Mouse (Mus musculus) kidney, postnatal 25 days (tissue): Measurements from ENCODE around the gene Fgd6.
A peak's percentile ranks its signal among the peaks of the same experiment; 100 is the strongest.

Experiments used
- DNase-seq, 2 experiments: peaks; one replicate each; pipeline ENCODE4 v3.0.0; 2021; ENCODE audit warnings: mixed read lengths in 2 of 2

The Fgd6 gene

DNA sequence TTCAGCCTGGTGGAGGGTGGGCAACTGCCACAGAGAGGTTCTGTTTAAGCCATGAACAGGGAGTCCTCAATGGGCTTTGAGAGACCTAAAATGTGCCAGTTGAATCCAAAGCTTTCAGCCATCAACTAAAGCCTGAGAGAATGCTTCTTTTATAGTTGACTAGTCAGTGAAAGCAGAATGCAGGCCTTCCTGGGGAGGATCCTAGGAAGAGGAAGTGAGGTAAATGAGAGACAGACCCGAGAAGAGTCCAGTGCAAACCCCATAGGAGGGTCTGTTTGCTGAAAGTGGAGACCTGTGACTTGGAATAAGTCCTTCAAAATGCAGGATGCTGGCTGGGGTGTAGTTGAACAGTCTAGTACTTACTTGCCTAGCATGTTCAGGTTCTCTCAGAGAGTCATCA is 11.2 kb downstream of the Fgd6 start:
- no peak for DNase-seq

DNA sequence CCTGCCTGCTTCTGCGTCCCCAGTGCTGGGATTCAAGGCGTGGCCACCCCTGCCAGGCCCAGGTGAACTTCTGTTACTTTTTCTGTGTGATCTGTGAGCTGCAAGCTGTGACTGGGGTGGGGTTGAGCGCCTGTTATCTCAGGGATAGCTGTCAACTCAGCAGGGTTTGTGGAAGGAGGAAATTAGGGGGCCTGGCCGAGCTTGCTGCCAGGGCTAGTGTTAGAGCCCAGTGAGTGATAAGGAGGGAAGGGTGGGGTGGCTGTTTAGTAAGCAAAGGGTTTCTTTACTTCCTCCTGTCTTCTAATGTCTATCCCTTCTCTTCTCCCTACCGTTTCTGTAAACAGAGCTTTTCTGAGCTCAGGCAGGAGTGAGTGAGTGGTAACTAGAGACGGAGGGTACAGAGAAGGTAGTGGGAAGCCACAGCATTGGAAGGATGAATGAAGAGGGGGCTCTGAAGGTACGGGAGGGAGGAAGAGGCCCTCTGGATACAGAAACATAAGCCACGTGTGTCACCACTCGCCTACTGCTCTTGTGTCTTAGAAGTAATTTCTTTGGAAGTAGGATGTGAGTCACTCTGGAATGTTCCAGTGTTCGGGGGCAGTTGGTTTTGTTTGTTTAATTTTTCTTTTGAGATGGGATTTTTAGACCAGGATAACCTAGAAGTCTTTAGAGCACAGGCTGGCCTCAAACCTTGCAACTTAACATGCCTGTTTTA is 12.2 kb downstream of the Fgd6 start:
- DNase-seq, result peak in 1 of 2 experiments; percentile 22

DNA sequence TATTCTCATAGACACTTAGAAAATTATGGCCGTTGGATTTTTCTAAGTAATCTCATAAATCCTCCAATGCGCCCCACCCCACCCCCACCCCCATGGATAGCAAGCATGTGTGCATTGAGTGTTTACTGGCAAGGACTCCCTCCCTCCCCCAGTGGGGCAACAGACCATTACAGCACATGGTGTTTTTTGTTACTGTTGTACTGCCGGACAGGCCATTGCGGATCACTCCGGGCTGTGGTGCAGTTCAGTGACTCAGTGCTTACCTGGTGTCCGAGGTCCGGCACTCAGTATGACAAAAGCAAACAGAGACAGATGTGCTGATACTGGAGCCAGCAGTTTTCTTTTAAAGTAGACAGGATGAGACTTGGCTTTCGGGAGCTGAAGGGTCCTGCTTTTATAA is 13.3 kb downstream of the Fgd6 start:
- DNase-seq, result no peak

DNA sequence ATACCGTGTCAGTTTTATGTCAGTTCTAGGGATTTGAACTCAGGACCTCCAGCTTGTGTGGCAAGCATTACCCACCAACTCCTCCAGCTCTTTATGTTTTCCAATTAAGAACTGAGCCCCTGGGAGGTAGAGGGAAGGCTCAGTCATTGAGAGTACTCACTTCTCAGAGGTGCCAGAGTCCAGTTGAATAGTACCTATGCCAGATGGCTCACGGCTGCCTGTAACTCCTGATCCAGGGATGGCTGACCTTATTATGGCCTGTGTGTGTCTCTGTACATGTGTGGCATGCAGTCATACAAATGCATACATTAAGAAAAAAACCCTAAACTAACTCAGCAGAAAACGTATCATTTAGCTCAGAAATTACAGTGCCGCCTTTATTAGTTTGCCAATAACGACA is 14.9 kb downstream of the Fgd6 start:
- DNase-seq, result no peak

DNA sequence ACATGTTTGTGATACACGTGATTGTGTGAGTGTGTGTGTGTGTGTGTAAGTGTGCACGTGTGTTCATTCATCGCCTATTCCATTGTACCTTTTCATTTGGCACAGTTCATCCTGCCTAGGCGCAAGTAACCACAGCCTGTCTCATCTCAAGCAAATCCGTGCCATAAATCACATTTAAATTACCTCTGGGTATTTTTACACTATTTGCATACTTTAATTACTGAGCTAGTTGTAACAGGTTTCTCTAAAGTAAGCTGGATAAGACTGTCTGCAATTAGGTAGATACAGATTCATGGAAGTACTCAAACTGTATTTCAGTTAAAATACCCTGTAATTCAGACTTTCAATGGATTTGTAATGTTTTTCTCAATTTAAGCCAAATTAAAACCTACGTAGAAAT is 20.7 kb downstream of the Fgd6 start:
- no peak for DNase-seq

DNA sequence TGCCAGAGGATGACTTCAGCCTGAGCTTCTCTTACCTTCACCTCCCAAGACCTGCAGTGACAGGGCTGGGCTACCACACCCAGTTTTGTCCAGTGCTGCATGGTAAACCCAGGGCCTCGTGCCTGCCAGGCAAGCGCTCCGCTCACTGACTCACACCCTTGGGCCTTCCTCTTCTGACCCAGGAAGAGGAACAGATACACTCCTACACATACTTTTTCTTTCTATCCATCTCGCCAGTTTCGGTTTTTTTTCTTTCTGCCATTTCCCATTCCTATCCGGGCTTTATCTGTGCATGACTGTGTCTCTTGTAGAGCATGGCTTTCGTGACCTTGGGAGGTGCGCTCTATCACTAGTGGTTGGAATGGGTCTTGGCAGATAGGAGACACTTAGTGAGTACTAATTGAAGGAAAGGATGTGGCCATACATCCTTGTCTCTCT is 23.8 kb downstream of the Fgd6 start:
- DNase-seq, result no peak

DNA sequence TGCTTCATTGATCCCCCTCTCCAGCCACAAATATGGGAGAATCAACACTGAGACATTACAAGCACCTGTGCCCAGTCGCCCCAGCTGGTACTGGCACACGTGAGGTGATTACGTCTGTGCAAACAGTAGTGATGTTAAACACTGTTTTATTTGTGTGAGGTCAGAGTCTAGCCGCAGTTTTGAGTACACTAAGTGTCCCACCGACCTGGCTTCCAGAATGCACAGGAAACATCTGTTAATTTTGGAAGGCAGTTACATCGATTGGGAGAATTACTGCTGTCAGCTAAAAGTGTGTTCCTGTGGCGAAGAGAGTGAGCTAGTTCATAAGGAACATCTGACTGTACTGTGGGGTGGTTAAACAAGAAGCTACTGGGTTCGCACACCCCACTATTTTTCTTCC is 24.4 kb downstream of the Fgd6 start:
- DNase-seq, result no peak

DNA sequence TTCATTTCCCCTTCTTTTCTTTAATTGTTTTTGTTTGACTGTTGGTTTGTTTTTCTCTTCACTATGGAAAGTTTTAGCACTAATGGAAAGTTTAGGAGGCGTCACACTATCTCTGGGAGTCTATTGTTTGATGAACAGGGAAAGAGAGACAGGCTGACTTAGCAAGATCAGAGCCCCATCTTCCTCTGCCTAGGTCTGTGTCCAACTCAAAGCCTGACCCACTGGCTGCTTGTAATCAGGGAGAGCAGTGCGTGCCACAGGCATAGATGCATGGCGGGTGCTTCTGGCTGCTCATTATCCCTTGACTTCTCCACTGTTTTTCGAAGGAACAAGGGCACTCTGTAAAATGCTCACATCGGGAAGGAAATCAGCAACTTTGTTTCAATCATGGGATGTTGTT is 26.6 kb downstream of the Fgd6 start:
- no peak for DNase-seq

DNA sequence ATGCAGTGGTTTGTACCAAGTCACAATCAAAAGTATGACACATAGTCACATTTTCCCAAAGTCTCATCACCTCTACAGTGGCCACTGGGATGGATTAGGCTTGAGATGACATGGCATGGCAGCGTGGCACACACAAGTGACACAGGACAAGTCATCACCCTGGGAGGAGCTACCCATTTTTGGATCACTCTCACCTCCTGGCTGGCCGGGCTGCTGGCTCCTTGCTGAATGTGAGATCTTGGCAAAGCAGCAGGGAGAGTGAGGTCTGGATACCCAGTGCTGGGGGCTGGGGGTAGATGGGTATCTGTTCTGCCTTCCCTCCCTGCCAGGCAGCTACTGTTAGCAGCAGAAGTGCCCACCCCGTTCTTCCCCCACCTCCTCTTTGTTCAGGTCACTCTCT is 31.1 kb downstream of the Fgd6 start:
- no peak for DNase-seq

DNA sequence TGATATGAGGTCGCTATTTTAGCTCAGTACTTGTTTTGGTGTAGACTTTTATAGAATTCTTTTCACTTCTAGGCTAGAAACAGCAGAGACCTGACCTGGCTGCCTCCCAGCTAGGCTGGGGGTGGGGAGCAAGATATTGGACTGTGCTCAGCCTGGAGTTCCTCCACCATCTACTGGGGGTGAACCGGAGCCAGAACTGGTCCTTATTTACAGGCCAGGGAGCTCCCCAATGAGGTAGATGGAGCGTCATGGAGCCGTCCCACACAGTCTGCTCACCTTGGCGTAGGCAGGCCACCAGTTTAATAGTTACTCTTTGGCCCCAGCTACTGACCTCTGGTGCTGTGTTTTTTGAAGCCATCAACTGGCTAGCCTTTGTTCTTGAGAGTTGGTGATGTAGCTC is 32.9 kb downstream of the Fgd6 start:
- DNase-seq, result peak; percentile 39 to 52

DNA sequence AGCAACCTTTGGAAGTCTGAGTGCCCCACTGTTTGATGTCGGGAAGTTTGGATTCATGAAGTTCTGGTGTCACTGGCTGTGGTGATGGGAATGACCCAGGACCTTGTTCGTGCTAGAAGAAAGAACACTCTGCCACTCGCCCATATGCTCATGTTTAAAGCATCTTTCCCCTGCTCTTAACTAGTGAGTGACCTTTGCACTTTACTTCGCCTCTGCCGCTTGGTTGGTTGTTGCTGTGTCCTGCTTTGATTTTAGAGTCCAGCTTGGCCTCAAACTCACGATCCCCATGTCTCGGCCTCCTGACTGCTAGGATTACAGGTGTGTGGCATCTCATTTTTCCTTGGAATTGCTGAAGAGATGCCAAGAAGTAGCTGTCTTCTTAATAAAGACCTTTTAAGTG is 35.8 kb downstream of the Fgd6 start:
- DNase-seq, result no peak

DNA sequence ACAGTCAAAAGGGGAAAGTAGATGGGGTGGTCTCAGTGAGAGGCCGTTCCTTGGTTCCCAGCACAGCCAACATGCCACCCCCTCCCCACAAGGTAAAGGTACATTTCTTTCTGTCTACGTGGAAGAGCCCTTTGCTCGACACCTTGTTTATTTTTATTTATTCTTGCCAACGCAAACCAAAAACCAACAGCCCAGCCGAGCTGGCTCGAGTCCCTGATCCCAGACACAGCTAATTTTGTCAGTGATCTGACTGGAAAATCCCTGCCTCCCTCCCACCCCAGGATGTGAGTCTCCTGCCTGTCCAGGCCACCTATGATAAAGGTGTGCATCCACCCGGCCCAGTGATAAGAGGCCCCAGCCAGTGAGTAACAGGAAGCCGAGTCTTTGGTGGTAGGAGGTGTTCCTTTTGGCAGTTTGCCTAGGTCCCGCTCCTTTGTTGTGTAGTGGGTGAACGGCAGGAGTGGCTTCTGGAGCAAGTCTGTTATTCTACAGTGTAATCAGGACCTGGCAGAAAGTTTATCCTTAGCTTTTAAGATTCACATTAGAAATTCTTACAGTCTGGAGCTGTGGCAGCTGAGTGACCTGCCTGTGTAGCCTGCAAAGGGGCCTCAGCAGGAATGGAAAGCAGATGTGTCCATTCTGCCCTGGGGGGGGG is 36.6 kb downstream of the Fgd6 start:
- DNase-seq, result peak; percentile 66 to 79

DNA sequence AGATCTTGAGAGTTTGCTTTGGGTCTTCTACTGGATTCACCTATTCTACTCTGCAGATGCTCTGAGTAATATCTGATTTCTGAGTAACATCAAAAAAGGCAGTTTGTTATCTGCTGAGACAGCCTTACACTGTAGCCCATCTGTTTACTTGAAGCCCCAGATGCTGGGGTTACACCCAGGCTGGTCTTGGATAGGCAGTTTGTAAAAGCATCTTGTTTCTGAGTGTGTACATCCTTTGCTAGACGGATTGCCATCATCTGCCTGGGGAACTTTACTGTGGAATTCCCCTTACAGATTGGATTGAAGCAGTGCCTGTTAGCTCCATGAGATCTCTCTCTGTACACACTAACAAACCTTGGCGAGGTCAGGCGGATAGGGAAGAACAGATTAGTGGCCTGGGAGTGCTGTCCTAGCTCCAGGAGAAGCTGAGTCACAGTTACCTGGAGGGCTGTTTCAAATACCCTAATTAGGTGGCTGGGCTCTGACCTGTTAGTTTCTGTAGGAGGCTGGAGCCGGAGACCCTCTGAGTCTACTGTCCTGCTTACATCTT is 37.2 kb downstream of the Fgd6 start:
- no peak for DNase-seq

DNA sequence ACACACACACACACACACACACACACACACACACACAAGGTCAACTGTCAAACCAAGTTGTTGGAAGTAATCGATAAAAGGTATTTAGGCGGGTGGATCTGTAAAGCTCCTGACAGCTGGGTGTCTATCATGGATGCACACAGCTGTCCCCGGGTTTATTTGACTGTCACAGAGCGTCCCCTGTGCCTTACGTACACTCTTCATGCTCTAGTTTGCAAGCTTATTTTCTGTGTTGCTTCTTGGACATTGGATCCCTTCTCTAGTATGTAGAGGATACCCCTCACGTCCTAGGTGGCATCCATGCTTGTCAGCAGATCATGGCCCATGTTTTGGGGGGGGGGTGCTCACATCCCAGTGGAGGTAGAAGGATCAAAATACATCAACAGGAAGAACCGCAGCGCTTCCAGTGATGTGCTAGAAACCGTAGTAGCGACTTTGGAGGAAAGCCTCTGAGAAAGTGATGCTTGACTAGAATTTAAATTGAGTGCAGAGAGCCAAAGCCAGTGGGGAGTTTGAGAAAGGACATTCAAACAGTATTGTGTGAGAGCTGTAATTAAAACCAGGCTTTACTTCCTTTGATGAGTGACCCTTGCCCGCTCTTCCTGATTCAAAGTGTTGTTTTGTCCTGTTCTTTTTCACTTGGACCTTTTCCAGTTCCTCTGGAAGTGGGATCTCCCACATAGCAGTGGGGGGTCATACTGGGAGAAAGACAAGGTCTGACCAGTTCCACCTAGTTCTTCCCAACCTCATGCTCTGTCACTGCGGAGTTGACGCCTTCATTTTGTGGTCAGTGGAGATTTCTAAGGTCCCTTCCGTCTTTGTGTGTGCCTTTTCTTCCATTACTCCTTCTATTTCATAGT is 41.4 kb downstream of the Fgd6 start:
- DNase-seq, result no peak

DNA sequence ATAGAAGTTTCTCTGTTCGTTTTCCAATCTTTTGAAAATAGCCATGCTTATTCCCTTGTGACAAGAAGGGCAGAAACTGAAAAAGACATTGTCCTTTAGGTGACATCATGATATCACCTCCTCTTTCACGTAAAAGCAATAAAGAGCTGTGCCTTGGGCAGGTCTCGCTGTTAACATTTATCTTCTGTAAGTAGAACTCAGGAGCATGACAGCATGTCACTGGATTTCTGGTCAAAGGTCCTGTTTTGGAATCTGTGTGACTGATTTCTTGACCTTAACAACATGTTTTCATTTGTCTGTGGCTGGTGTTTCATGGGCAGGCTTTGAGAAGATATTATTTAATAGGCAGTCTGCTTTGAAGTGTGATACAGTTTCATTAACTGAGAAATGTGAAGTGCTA is 44.9 kb downstream of the Fgd6 start:
- no peak for DNase-seq

DNA sequence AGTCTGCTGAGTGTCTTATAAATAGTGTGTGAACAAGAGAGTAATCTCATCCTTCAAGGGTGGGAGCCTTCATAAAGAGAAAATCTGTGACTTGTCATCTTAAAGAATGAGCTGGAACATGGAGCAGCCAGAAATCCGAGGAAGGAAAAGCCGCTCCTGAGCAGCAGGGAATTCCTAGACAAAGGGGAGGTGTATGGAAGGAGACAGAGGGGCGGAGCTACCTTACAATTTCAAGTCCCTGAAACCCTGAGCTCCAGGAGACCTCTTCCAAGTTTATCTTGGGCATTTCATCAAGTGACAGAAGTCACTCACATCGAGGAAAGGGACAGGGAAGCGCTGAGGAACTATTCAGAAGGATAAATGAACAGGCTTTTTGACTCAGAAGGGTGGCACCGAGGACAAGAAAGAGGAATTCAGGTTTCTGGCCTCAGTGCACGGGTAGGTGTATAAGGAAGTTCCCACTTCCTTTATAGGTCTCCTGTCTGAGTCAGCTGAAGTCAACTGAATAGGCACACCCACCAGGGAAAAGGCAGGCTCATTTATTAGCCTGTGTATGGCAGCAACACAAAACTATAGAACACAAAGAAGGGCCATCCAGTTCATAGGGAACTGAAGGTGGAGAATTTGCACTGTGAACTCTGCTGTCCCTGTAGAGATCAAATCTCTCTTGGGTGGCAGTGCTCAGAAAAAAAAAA is 46.4 kb downstream of the Fgd6 start:
- no peak for DNase-seq

DNA sequence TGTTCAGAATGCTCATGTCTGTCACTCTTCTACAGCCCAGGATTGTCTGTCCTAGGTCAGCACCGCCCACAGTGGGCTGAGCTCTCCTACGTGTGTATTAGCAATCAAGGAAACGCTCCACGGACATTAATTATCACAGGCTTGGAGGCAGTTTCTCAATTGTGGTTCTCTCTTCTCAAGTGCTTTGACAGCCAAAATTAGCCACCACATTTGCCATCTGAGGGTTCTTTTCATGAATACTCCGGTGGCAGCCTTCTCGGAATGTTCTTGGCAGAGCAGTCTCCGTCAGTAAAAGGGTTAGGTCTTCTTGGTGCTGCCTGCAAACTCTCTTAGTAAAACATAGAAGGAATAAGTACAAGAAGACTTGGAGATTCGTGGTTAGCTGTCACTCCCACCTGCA is 50.5 kb downstream of the Fgd6 start:
- no peak for DNase-seq

DNA sequence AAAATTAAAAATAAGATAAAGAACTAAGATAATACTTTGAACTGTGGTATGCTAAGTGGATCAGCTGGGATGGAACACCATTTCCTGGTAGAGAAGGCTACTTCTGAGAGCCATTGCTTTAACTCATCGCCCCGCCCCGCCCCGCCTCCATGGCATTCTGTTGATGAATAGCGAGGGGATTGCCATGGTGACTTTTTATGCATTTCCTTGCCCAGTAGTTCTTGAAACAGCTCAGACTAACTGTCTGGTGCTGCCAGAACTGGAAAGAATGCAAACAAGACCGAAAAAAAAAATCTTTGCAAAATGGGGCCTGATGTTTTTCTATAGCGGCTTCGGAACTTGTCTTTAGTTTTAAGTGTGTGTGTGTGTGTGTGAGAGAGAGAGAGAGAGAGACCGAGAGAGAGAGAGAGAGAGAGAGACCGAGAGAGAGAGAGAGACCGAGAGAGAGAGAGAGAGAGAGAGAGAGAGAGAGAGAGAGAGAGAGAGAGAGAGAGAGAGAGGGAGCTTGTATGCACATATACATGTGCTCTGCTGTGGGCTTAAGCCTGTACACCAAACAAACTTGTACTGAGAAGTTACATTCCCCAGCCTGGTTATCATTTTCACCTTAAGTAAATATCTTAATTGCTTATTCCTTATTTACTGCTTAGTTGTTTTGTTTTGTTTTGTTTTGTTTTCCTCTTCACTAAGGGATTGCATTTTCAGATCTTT is 51.7 kb downstream of the Fgd6 start:
- DNase-seq, result peak; percentile 50 to 52

DNA sequence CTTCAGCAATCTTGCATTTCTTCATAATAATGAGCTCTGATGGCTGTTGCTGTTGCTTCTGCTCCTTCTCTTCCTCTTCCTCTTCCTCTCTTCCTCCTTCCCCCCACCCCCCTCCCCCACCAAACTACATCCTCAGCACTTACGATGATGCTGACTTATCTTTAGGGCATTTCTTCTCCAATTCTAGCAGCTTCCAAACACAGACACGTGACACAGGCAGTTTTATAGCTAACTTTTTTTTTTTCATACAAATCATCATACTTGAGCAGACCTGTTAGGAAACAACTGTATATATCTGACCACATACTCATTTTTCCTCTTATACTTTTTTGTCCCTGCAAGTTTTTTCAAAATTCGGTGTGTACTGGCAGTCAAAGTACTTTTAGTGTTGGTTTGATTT is 54.2 kb downstream of the Fgd6 start:
- no peak for DNase-seq

DNA sequence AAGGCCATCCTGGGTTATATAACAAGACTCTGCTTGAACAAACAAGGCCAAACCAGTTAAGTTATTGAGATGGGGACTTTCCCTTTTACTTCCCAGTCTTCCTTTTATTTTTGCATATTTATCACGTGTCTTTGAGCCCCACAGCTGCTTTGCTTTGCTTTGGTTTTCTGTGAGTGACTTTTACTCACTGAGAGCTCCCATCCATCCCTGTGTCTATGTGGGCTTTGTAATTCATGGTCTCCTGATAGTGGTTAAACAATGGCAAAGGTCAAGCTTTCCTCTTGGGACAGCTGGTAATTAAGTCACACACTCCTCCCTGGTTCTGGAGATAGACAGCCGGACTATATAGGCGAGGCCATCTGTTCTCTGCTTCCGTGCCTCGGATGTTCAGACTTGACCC is 57.7 kb downstream of the Fgd6 start:
- no peak for DNase-seq

DNA sequence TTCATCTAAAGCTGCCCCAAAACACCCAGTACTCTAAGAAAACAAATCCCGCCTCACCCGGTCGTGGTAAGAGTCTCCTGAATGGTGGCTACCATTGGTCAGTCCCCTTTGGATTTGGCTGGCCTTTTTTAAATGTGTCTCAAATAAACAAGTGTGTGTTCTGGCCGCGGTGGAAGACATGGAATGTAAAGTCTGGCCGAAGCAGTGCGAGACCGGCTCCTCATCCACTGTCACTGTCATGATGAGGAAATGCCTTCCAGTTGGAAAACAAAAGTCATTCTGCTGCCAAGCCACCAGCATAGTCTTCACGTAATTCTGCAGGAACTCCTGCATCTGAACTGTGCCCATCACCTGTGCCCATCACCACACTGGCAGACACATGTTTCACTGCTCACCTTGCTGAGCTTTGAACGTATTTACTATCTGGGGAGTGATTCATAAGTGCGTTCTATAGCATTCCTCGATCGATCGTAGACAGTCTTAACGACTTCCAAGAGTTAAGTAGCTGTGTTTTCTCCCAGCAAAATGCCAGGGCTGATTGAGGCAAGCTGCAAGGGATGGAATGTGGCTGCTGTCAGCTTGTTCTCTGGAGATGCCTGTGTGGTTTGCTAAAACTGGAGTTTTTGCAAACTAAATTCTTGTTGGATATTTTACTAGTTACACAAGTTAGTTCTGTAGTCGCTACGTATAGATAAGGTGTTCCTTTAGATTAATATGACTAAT is 60.1 kb downstream of the Fgd6 start:
- DNase-seq, result peak in 1 of 2 experiments; percentile 16
